Mouse (Mus musculus) erythroblast, embryonic 14.5 days (primary cell): Measurements from ENCODE around the gene Mettl17. TPM values are rescaled to one million over a fixed set of nuclear protein-coding genes. Genes with fewer than 3 reads are reported as not detected.
"Not testable (repeated sequence)": the region's sequence is repeated elsewhere in the genome, so short reads cannot be mapped to it uniquely, and the experiment has no call there.

Source experiments
- H3K27me3 ChIP-seq: 2 replicates; pipeline ENCODE4 v1.6.1; 2012; ENCODE audit warnings: inconsistent platforms; ENCODE audit not compliant: control insufficient read depth
- H3K36me3 ChIP-seq: 2 replicates; pipeline ENCODE4 v1.6.1; 2012; ENCODE audit warnings: mild to moderate bottlenecking, inconsistent platforms; ENCODE audit not compliant: control insufficient read depth
- H3K4me1 ChIP-seq: 2 replicates; pipeline ENCODE4 v1.6.1; 2012; ENCODE audit warnings: inconsistent platforms; ENCODE audit not compliant: control insufficient read depth
- H3K4me3 ChIP-seq: replicated peaks from 2 replicates; pipeline ENCODE3; 2012; ENCODE audit warnings: moderate library complexity, mild to moderate bottlenecking, inconsistent platforms
- H3K9me3 ChIP-seq: 2 replicates; pipeline ENCODE4 v1.6.1; 2012; ENCODE audit warnings: low read length, inconsistent platforms, mixed read lengths; ENCODE audit not compliant: control insufficient read depth
- GATA1 ChIP-seq: IDR thresholded peaks from 2 replicates; pipeline ENCODE4 v1.6.1; 2012; ENCODE audit warnings: low read length, inconsistent platforms, mixed read lengths
- TAL1 ChIP-seq: IDR thresholded peaks from 3 replicates; pipeline ENCODE4 v1.6.1; 2012; ENCODE audit warnings: low read length, inconsistent platforms, mixed read lengths
- polyA plus RNA-seq: library from polyadenylated mRNA; stranded (reverse); fragments of >175 nt; gene quantifications from 2 replicates; pipeline ENCODE4 v1.2.3, GENCODE M21; 2012

Gene Mettl17
- polyA plus RNA-seq, 1 experiment = 0.31 TPM

GRCm38 (mm10) chr14:51921759-51922570, 37.3 kb downstream of the Mettl17 start:
- Histone ChIP-seq H3K9me3 (no peaks in the 10 kb centered on the region), H3K36me3 (no peaks in the 10 kb centered on the region), H3K27me3 (no peaks in the 10 kb centered on the region), H3K4me3 (no peak overlapping the region), H3K4me1 (no peaks in the 10 kb centered on the region)
- TF ChIP-seq GATA1 = no peak
- no peak for TF ChIP-seq TAL1

GRCm38 (mm10) chr14:51922571-51922865, 37.9 kb downstream of the Mettl17 start, which contains the start of gene Rnase13:
Gene Rnase13 (minus strand): TSS chr14:51922773.
- no peaks in the 10 kb centered on the region for H3K36me3 ChIP-seq

DNA sequence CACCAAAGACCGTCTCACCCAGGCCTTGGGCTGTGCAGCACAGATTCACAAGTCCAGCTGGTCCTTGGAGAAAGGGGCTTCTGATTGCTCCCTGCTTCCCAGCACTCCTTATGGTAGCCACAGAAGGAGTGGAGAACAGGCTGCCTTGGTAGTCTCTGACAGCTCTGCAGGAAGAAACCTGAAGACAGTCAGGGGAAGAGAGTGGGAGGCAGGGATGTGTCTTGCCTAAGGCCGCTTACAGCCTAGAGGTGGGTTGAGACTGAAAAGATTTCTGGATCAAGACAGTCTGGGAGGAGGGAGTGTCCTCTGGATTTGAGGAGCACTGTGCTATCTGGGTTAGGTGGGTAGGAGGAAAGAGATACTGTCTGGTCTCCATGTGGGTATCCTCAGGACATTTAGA, 38.3 kb downstream of the Mettl17 start:
- Histone ChIP-seq H3K4me1 (no peaks in the 10 kb centered on the region), H3K9me3 (no peaks in the 10 kb centered on the region), H3K36me3 (no peaks in the 10 kb centered on the region), H3K27me3 (no peaks in the 10 kb centered on the region), H3K4me3 (no peak overlapping the region)
- TF ChIP-seq TAL1 (no peak), GATA1 (no peak)

More at GRCm38 (mm10) chr14:51922571-51922865, 37.9 kb downstream of the Mettl17 start, which contains the start of gene Rnase13:
- no peak for TF ChIP-seq TAL1
- Histone ChIP-seq H3K4me1 (no peaks in the 10 kb centered on the region), H3K9me3 (no peaks in the 10 kb centered on the region), H3K4me3 (no peak within 1 kb of the TSS), H3K27me3 (no peaks in the 10 kb centered on the region)

DNA sequence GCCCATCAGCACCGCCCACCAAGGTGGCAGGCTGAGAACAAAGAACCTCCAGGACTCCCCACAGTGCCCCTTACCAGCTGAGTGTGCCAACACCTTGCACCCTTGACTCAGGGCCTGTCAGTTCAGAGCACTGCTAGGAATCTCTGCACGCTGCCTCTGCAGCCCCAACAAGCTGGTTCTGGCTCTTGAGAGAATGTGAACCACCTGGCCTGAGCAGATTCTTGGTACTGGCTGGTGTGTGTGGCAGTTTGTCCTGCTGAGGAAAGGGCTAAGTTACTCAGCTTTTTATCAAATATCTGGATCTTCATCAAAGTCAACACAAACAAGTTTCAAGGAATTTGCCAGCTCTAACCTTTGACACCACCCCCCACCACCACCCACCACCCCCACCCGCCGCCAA, 38.9 kb downstream of the Mettl17 start:
- no peak overlapping the region for H3K4me3 ChIP-seq
- no peaks in the 10 kb centered on the region for H3K36me3 ChIP-seq
- H3K9me3 ChIP-seq = no peaks in the 10 kb centered on the region
- no peaks in the 10 kb centered on the region for H3K4me1 ChIP-seq
- no peaks in the 10 kb centered on the region for H3K27me3 ChIP-seq
- no peak for TF ChIP-seq GATA1
- TF ChIP-seq TAL1 = no peak

GRCm38 (mm10) chr14:51926930-51927329, 42.3 kb downstream of the Mettl17 start:
- not testable (repeated sequence) for H3K36me3 ChIP-seq, H3K4me1 ChIP-seq, H3K4me3 ChIP-seq, H3K9me3 ChIP-seq, H3K27me3 ChIP-seq

DNA sequence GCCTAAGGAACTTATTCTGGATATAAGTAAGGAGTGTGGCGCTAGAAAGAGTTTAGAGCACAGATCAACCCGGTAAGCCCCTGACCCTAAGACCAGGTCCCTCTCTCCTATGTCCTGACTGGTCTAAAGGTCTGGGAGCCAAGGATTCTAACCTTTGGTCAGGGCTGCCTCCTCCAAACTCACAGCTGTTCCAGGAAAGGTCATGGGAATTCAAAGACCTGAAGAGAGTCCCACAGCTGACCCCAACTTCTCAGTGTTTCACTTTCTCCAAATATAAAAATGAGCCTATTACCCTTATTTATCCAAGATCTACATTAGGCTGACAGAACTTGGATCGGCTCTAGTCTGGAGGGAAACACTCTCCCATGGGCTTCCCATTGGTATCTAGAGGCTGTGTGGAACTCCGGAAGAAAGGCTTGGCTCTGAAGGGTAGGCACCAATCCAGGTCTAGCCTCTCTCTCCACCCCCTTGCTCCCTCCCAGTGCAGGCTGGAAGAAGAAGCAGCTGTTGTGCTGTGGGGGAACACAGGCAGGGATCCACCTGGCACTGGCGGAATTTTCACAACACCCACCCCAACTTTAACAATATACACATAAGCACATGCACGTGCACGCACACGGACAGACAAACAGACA, 44.8 kb downstream of the Mettl17 start:
- H3K9me3 ChIP-seq = peaks cover 5% of the 10 kb centered on the region
- no peaks in the 10 kb centered on the region for H3K36me3 ChIP-seq
- H3K4me1 ChIP-seq = no peaks in the 10 kb centered on the region
- TF ChIP-seq TAL1 (no peak), GATA1 (no peak)
- no peaks in the 10 kb centered on the region for H3K27me3 ChIP-seq
- H3K4me3 ChIP-seq = no peak overlapping the region

GRCm38 (mm10) chr14:51929968-51930367, 45.3 kb downstream of the Mettl17 start:
- Histone ChIP-seq H3K4me3 (no peak overlapping the region), H3K9me3 (peaks cover 5% of the 10 kb centered on the region), H3K27me3 (no peaks in the 10 kb centered on the region), H3K36me3 (no peaks in the 10 kb centered on the region), H3K4me1 (no peaks in the 10 kb centered on the region)
- no peak for TF ChIP-seq GATA1
- TF ChIP-seq TAL1 = no peak

- Histone ChIP-seq H3K36me3 (no peaks in the 10 kb centered on the region), H3K4me1 (no peaks in the 10 kb centered on the region), H3K27me3 (no peaks in the 10 kb centered on the region), H3K9me3 (peaks cover 5% of the 10 kb centered on the region), H3K4me3 (no peak overlapping the region)
- TF ChIP-seq GATA1 (no peak), TAL1 (no peak)
Measured at GRCm38 (mm10) chr14:51930824-51931223, 46.2 kb downstream of the Mettl17 start.

- Histone ChIP-seq H3K4me3 (no peak overlapping the region), H3K27me3 (no peaks in the 10 kb centered on the region), H3K36me3 (no peaks in the 10 kb centered on the region), H3K4me1 (no peaks in the 10 kb centered on the region), H3K9me3 (peaks cover 8% of the 10 kb centered on the region)
- no peak for TF ChIP-seq TAL1
- TF ChIP-seq GATA1 = no peak
Measured at GRCm38 (mm10) chr14:51932092-51933020, 47.7 kb downstream of the Mettl17 start.
